Mouse (Mus musculus) liver, postnatal 0 days (tissue): Measurements from ENCODE around the gene Enkd1.

Source experiments
- CTCF ChIP-seq: sonication (generic); IDR thresholded peaks from 2 replicates; pipeline ENCODE4 v1.5.1; 2016; ENCODE audit warnings: antibody characterized with exemption, low read depth
- EP300 ChIP-seq: IDR thresholded peaks from 2 replicates; pipeline ENCODE4 v1.6.1; 2016; ENCODE audit warnings: antibody characterized with exemption, low read depth, mild to moderate bottlenecking

DNA sequence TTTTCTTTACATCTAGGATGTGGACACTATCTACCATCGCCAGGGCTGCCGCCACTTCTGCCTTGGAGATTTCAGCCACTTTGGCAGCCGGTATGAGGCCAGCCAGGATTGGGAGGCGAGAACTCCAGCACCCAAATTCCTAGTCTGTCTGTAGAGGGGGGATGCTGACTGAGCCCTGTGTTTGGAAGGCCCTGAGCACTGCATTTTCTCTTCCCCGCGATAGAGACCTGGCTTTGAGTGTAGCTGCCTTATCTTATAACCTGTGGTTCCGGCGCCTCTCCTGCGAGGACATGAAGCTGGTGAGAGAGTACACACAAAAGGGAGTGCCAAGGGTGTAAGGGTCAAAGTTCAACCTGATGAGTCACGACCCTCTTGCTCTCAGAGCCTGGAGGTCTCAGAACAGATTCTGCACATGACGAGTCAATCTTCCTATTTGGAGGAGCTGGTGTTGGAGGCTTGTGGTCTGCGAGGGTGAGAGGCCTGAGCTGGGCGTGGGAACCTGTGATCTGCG lies 19.7 kb downstream of the Enkd1 start:
- TF ChIP-seq CTCF, result no peak
- no peak for TF ChIP-seq EP300
